Mouse (Mus musculus) olfactory bulb, adult 2 months (tissue): ENCODE data around the gene Slc20a1.

Experiments
- CTCF ChIP-seq: fragments of 200-500 bp; IDR thresholded peaks from 2 replicates; pipeline ENCODE4 v1.5.1; 2012; ENCODE audit warnings: low read depth, mild to moderate bottlenecking, low read length, moderate library complexity; ENCODE audit not compliant: insufficient read depth
- POLR2A ChIP-seq: fragments of 200-500 bp; IDR thresholded peaks from 2 replicates; pipeline ENCODE4 v1.6.1; 2012; ENCODE audit warnings: mild to moderate bottlenecking, low read depth, low read length, moderate library complexity; ENCODE audit not compliant: insufficient read depth

DNA sequence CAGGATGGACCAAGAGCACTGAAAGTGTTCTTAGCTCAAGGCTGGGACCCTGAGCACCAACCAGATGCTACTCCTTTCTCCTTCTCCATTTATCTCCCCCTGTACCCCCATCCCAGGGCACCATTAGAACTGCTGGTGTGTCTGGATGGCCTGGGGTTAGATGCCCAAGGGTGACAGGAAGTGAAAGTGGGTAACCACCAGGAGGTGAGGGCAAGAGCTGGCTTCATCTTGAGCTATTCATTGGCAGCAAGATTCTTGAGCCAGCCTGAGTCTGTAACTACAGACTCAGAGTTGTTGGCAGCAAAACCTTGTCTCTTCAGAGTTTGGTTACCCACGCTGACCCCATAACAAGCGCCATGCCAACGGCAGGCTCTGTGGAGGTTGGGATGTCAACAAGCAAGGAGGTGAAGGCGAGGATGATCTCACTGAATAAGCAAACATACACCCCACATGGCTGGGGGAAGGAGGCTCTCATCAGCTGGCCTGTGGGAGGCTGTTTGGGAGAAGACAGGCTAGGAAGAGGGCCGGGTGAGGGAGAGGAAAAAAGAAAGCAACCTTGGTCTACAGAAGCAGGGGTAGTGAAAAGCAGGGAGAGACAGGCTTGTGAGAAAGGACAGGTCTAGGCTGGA is 12.2 kb upstream of the Slc20a1 start:
- TF ChIP-seq CTCF, result no peak
- TF ChIP-seq POLR2A, result no peak
